Mouse (Mus musculus): Measurements from ENCODE around the gene Sec22c. TPM values are rescaled to one million over a fixed set of nuclear protein-coding genes. Genes with fewer than 3 reads are reported as not detected.

Sec22c gene
- 5.1 TPM for polyA plus RNA-seq (2014; fragmentation: Illumina TruSeq; extraction: RNeasy Lipid Tissue Mini Kit (QIAGEN cat#74804); ENCODE audit: low read depth, low replicate concordance)

DNA sequence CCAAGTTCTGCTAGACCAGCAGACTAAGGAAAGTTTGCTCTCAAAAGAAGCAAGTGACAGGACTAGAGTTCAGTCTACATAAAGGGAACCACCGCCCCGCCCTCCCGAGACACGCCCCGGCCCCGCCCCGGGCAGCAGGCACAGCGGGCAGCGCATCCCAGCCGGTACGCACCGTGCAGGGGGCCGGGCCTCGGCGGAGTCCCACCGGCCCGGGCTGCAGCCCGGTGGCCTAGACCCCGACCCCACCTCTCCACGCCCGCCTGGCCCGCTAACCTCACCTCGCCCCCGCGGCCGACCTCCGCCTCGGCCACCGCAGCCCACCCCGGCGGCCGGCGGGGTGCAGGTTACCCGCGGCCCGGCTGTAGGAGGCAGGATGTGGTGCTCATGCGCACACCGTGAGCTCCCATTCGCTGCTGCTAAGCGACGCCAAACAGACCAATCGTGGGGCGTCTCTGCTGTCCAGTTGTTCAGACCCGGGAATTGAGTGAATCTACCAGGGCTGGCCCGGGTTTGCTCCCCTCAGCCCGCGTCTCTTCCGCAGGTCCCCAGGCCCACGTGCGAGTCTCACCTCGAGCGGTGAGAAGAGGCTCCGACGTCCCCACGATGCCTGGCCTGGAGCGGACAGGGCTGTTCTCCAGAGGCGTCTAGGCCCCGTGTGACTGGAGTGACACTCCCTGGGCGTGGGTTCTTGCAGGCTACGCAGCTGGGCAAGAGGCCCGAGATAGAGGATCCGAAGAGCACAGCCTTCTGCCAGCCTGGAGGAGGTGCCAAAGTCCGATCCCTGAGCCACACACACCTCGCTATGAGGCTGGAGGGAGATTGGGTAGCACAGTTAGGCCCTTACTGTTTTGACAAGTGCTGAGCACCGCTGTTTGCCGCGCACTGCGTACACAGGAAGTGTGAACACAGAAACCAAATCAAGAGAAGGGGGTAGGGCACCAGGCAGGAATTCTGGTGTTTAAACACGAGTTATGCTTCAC, at the start of gene Sec22c:
TSS of gene Sec22c (minus strand) at position 845 of the 980 bp plus-strand sequence.

DNA sequence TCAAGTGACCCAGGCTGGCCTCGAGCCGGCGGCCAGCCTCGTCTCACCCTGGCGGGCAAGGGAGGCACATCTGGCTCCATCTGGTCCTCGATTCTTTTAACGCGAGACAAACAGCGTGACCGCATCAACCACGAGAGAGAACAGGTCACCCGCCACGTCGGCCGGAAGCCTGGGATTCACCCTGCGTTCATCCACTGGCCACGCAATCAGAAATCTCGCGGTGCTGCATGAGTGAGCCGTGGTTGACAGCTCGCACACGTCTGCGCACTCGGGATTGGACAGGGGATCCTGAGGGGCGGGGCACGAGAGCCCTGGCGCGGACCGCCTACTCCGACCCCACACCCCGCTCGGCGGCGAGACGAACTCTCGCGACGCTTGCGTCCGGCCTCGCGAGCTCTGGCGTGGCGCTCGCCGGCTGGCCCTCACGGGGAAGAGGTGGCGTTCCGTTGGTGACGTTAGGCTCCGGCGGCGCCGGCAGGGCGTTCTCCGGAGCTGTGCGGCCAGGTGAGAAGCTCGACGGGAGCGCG, 13.6 kb upstream of the Sec22c start, which contains the start of gene Nktr:
TSS of gene Nktr (plus strand) at position 378 of the 527 bp plus-strand sequence.

DNA sequence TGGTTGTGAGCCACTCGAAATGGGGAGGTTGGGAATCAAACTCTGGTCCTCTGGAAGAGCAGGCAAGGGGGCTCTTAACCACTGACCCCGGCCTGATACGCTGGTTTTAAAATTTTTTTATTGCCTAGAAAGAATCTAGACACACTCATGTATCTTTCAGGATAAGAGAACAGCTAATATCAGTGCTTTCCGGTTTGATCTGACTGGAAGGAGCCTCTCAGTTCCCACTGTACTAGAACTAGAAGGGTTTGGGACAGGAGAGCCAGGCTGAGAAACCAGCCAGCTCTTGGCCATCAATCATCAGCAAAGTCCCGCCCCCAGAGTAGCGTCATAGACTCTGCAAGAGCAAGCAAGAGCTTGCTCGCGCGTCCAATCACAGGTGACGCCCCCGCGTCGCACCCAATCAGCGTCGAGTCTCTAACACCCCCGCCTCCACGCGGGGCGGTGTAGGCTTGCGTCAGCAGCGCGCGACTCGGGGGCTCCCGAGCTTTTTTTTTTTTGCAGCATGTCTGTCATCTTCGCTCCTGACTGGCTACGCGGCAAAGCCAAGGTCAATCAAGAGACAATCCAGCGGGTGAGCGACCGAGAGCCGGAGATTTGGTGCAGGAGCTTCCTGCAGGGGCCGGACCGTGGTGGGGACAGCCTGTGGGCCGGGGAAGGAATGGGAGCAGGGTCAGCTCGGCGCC, 4.8 kb upstream of the Sec22c start, which contains the start of gene Ss18l2:
TSS of gene Ss18l2 (plus strand) at position 432 of the 686 bp plus-strand sequence.

DNA sequence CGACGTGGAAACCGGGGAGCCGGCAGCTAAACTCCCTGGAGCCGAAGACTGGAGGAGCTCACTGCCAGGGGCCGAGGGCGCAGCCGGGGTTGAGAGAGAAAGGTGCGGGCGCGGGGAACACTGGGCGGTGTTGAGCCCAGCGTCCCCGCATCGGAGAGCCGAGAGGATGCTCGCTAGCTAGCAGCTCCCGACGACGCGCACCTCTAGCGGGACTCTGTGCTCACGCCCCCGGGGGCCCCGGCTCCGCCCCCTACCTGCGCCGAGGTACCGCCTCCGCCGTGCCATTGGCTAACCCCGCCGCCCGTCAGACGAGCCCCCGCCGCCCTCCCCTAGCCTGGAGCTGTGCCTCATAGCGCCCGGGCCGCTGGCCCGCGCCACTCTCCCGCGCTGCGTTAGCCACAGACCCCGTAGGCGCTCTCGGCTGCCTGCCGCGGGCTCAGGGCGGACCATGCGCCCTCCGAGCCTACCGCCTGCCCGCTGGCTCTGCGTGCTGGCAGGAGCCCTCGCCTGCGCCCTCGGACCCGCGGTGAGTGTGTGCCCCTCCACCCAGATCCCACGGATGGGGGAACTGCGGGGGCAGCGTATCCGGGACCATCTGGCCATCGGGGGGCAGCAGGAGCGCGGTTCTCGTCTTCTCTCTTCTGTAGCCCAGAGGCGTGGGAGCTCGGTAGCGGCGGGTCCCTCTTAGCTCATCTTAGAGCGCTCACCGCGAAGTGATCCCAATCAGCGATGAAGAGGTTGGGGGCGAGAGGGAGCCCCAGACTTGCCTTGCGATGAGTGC, 62.7 kb downstream of the Sec22c start, which contains the start of gene Vipr1:
TSS of gene Vipr1 (plus strand) at position 316 of the 781 bp plus-strand sequence.

DNA sequence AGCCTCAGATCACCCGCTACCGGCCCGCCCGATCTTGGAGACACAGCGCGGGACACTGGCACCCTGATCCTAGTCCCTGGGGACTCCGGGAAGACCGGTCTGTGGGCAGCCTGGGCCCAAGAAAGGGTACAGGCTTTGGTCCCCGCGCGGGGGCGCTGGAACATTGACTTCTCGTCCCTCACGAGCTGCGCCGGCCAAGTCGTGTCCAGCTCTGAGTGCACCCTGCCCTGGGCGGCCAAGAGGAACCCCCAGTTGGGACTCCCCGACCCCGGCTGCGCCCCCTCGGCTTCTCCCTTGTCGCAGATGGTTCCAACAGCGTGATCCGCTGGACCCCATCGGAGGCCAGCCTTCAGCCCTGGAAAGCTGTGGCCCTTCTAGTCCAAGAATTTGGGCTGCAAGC, 63.3 kb downstream of the Sec22c start, which contains the start of gene Lyzl4:
TSS of gene Lyzl4 (minus strand) at position 96 of the 400 bp plus-strand sequence.

Other genes with a start within 250 kb of the Sec22c start
- gene Cck, start 209.8 kb downstream of the Sec22c start, polyA plus RNA-seq (2014; fragmentation: Illumina TruSeq; extraction: RNeasy Lipid Tissue Mini Kit (QIAGEN cat#74804); ENCODE audit: low read depth, low replicate concordance), result not detected
- gene Lyzl4, start 63.4 kb downstream of the Sec22c start, polyA plus RNA-seq (2014; fragmentation: Illumina TruSeq; extraction: RNeasy Lipid Tissue Mini Kit (QIAGEN cat#74804); ENCODE audit: low read depth, low replicate concordance), result not detected
- gene Vipr1, start 62.8 kb downstream of the Sec22c start, polyA plus RNA-seq (2014; fragmentation: Illumina TruSeq; extraction: RNeasy Lipid Tissue Mini Kit (QIAGEN cat#74804); ENCODE audit: low read depth, low replicate concordance), result 0.29 TPM
- gene Ss18l2, start 4.8 kb upstream of the Sec22c start, polyA plus RNA-seq (2014; fragmentation: Illumina TruSeq; extraction: RNeasy Lipid Tissue Mini Kit (QIAGEN cat#74804); ENCODE audit: low read depth, low replicate concordance), result 186 TPM
- 41.3 TPM for gene Nktr, start 13.7 kb upstream of the Sec22c start, polyA plus RNA-seq (2014; fragmentation: Illumina TruSeq; extraction: RNeasy Lipid Tissue Mini Kit (QIAGEN cat#74804); ENCODE audit: low read depth, low replicate concordance)
- gene Zfp651, start 53.8 kb upstream of the Sec22c start, polyA plus RNA-seq (2014; fragmentation: Illumina TruSeq; extraction: RNeasy Lipid Tissue Mini Kit (QIAGEN cat#74804); ENCODE audit: low read depth, low replicate concordance), result 83.0 TPM
- 19.7 TPM for gene Klhl40, start 72.1 kb upstream of the Sec22c start, polyA plus RNA-seq (2014; fragmentation: Illumina TruSeq; extraction: RNeasy Lipid Tissue Mini Kit (QIAGEN cat#74804); ENCODE audit: low read depth, low replicate concordance)
- gene Hhatl, start 87.0 kb upstream of the Sec22c start, polyA plus RNA-seq (2014; fragmentation: Illumina TruSeq; extraction: RNeasy Lipid Tissue Mini Kit (QIAGEN cat#74804); ENCODE audit: low read depth, low replicate concordance), result 107 TPM
- gene Ccdc13, start 134.0 kb upstream of the Sec22c start, polyA plus RNA-seq (2014; fragmentation: Illumina TruSeq; extraction: RNeasy Lipid Tissue Mini Kit (QIAGEN cat#74804); ENCODE audit: low read depth, low replicate concordance), result not detected
- gene Higd1a, start 152.9 kb upstream of the Sec22c start, polyA plus RNA-seq (2014; fragmentation: Illumina TruSeq; extraction: RNeasy Lipid Tissue Mini Kit (QIAGEN cat#74804); ENCODE audit: low read depth, low replicate concordance), result 215 TPM
- 1.5 TPM for gene Ackr2, start 192.9 kb upstream of the Sec22c start, polyA plus RNA-seq (2014; fragmentation: Illumina TruSeq; extraction: RNeasy Lipid Tissue Mini Kit (QIAGEN cat#74804); ENCODE audit: low read depth, low replicate concordance)
- gene Cyp8b1, start 210.8 kb upstream of the Sec22c start, polyA plus RNA-seq (2014; fragmentation: Illumina TruSeq; extraction: RNeasy Lipid Tissue Mini Kit (QIAGEN cat#74804); ENCODE audit: low read depth, low replicate concordance), result not detected
- gene Fam198a, start 245.5 kb upstream of the Sec22c start, polyA plus RNA-seq (2014; fragmentation: Illumina TruSeq; extraction: RNeasy Lipid Tissue Mini Kit (QIAGEN cat#74804); ENCODE audit: low read depth, low replicate concordance), result 0.97 TPM

Measured in heart, adult 10 weeks (tissue).